Mouse (Mus musculus) left cerebral cortex, postnatal 10 days (tissue): ENCODE results near the gene Xrcc2. TPM values are rescaled to one million over a fixed set of nuclear protein-coding genes. Genes with fewer than 3 reads are reported as not detected.
"Not testable (repeated sequence)": the region's sequence is repeated elsewhere in the genome, so short reads cannot be mapped to it uniquely, and the experiment has no call there.

Experiments used
- DNase-seq, 2 experiments: peaks; one replicate each; pipeline ENCODE4 v3.0.0; 2021 to 2022; ENCODE audit warnings: low spot score in 2 of 2, mixed read lengths in 1 of 2; ENCODE audit errors: extremely low spot score in 1 of 2
- intact Hi-C: fragments of 180-260 bp; cut with DNase I; formaldehyde crosslinking; loops from one replicate; pipeline ENCODE4 v1.15.1; 2025
- total RNA-seq, 2 experiments: library from RNA; stranded (reverse); gene quantifications; 2 replicates each; pipeline ENCODE4 v1.2.3; 2021

Xrcc2 gene
- 1 to 10 TPM; 3.9 to 5.4 TPM for total RNA-seq

GRCm38 (mm10) chr5:25705567-25706349 is at the start of gene Xrcc2:
TSS of gene Xrcc2 (minus strand) at chr5:25705825.
- intact Hi-C loops: loop anchor here (10.0 kb wide), 1 partner anchor 181 kb away; no protein-coding TSS in a partner anchor
- DNase-seq: peak; percentile 97 to 98

- DNase-seq: peak in 1 of 2 experiments; percentile 56
- intact Hi-C loops: loop anchor here (10.0 kb wide), 1 partner anchor 330 kb away; no protein-coding TSS in a partner anchor
Observed at GRCm38 (mm10) chr5:25754236-25754766, 48.7 kb upstream of the Xrcc2 start.

- intact Hi-C loops: loop anchor here (10.0 kb wide), 1 partner anchor 329 kb away; no protein-coding TSS in a partner anchor
- DNase-seq: no peak
Observed at GRCm38 (mm10) chr5:25753556-25754235, 48.1 kb upstream of the Xrcc2 start.

- intact Hi-C loops: loop anchor here (10.0 kb wide), 1 partner anchor 328 kb away; no protein-coding TSS in a partner anchor
- DNase-seq: no peak
Observed at GRCm38 (mm10) chr5:25752862-25753261, 47.2 kb upstream of the Xrcc2 start.

- intact Hi-C loops: loop anchor here (10.0 kb wide), 1 partner anchor 327 kb away; no protein-coding TSS in a partner anchor
- no peak for DNase-seq
Observed at GRCm38 (mm10) chr5:25751552-25751951, 45.9 kb upstream of the Xrcc2 start.

- DNase-seq: no peak
- intact Hi-C loops: no loop called here
Observed at GRCm38 (mm10) chr5:25748613-25749012, 43.0 kb upstream of the Xrcc2 start.

- intact Hi-C loops: no loop called here
- DNase-seq: no peak
Observed at GRCm38 (mm10) chr5:25747904-25748303, 42.3 kb upstream of the Xrcc2 start.

GRCm38 (mm10) chr5:25738902-25739301 is 33.3 kb upstream of the Xrcc2 start:
- intact Hi-C loops, DNase-seq: not testable (repeated sequence)

GRCm38 (mm10) chr5:25738448-25738847 is 32.8 kb upstream of the Xrcc2 start:
- intact Hi-C loops: no loop called here
- DNase-seq: no peak

- DNase-seq: peak; percentile 42 to 64
- intact Hi-C loops: no loop called here
Observed at GRCm38 (mm10) chr5:25735861-25736260, 30.2 kb upstream of the Xrcc2 start.

GRCm38 (mm10) chr5:25734318-25734717 is 28.7 kb upstream of the Xrcc2 start:
- intact Hi-C loops: no loop called here

GRCm38 (mm10) chr5:25724134-25724675 is 18.6 kb upstream of the Xrcc2 start:
- DNase-seq: no peak
- intact Hi-C loops: no loop called here

More at GRCm38 (mm10) chr5:25734318-25734717, 28.7 kb upstream of the Xrcc2 start:
- DNase-seq: peak in 1 of 2 experiments; percentile 43

- intact Hi-C loops: no loop called here
- no peak for DNase-seq
Observed at GRCm38 (mm10) chr5:25723016-25723415, 17.4 kb upstream of the Xrcc2 start.

GRCm38 (mm10) chr5:25719390-25719789 is 13.8 kb upstream of the Xrcc2 start:
- DNase-seq: no peak

GRCm38 (mm10) chr5:25713001-25713706 is 7.5 kb upstream of the Xrcc2 start:
- DNase-seq, intact Hi-C loops: not testable (repeated sequence)

More at GRCm38 (mm10) chr5:25719390-25719789, 13.8 kb upstream of the Xrcc2 start:
- intact Hi-C loops: no loop called here

GRCm38 (mm10) chr5:25704702-25705566 is 691 bp downstream of the Xrcc2 start:
- DNase-seq: no peak
- intact Hi-C loops: loop anchor here (10.0 kb wide), 1 partner anchor 180 kb away; no protein-coding TSS in a partner anchor

GRCm38 (mm10) chr5:25697941-25698340 is 7.7 kb downstream of the Xrcc2 start:
- intact Hi-C loops: loop anchor here (10.0 kb wide), 1 partner anchor 193 kb away; no protein-coding TSS in a partner anchor

More at GRCm38 (mm10) chr5:25697941-25698340, 7.7 kb downstream of the Xrcc2 start:
- DNase-seq: no peak
